Mouse (Mus musculus) liver (tissue): ENCODE measurements around the gene Bud31.
"Not testable (repeated sequence)": the region's sequence is repeated elsewhere in the genome, so short reads cannot be mapped to it uniquely, and the experiment has no call there.

Experiments used
- DNase-seq: peaks from one replicate; pipeline ENCODE4 v3.0.0-alpha.2; 2020; ENCODE audit warnings: mixed read lengths

The Bud31 gene

DNA sequence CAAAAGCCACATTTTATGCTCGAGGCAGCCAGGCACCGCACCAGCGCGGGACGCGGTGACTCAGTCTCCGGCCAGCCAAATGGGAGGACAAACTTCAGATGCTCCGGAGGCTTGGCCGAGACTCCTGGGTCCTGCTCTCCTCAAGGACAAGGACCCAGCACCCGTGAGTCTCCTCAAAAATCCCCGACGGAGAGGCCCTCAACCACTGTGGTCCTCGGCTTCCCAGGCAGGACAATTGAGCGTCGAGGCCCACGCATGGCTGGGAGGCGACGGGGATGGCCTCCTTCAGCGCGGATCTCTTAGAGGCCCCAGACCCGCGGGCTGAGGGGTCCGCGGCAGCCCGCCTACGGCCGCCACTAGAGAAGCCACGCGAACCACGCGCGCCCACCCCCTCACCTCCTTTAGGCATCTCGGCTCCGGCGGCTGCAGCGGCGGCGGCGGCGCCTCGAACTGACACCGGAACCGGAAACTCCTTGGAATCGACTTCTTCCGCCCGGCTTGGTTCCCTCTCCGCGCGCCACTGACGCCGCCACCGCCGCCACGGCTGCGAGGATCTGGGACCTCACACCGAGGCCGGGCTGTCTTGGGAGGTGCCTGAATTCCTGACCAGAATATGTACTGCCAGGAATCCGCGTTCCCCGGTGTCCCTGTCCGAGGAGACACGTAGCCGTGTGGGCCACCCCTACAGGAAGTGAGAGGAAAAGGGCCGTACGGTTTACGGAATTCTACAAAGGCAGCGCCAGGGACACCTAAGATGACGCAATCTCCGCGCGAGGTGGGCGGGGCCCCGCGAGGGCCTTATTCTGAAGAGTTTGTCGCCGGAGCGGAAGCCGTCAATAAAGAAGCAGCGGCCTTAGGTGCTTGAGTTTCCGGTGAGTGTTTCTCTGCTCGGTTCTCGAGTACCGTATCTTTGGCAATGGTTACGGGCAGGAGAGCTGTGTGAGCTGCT is at the start of gene Bud31, which contains the start of gene Pdap1:
Bud31 (plus strand) TSS at position 792 of the 949 bp plus-strand sequence.
Pdap1 (minus strand) TSS at position 668 of the 949 bp plus-strand sequence.
- DNase-seq = peak; percentile 95

DNA sequence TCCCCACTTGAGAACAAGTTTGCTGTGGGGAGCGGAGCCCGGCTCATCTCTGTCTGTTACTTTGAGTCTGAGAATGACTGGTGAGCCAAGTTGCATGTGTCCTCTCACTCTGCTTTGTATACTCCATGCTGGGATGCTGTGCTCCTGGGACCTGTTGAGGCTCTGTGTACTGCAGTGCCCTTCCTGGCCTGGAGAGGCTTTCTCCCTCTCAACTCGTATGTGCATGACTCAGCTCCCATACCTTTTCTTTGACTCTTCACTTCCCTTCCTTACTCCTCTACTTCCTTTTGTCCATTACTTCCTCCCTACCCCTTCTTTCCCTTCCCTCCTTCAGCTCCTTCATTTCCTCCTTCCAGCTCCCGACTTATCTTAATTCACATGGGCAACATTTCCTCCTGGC is 44.0 kb upstream of the Bud31 start:
- no peak for DNase-seq

- no peak for DNase-seq
Observed at GRCm38 (mm10) chr5:145098340-145098821, 41.8 kb upstream of the Bud31 start.

- no peak for DNase-seq
Observed at GRCm38 (mm10) chr5:145100960-145101359, 39.2 kb upstream of the Bud31 start.

DNA sequence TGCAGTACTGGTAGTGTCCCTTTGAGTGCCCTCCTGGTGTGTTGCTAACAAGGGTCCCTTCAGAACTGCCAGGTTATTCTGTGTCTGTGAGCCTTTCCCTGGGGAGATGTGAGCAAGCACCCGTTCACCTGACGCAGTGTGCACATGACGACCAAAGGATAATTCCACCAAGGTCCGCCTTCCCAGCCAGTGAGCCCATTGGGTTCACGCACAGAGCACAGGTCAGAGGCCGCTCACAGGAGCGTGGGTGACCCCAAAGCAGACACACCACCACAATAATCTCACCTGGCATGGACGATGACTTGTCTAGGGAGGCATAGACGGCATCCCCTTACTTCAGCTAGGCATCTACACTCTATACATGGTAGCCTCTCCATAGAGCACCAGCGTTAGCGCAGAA is 38.7 kb upstream of the Bud31 start:
- not testable (repeated sequence) for DNase-seq

GRCm38 (mm10) chr5:145102706-145103105 is 37.5 kb upstream of the Bud31 start:
- no peak for DNase-seq

- no peak for DNase-seq
Observed at GRCm38 (mm10) chr5:145104328-145104727, 35.8 kb upstream of the Bud31 start.

GRCm38 (mm10) chr5:145105694-145106275 is 34.4 kb upstream of the Bud31 start:
- DNase-seq = no peak

- DNase-seq = no peak
Observed at GRCm38 (mm10) chr5:145110401-145110800, 29.8 kb upstream of the Bud31 start.

GRCm38 (mm10) chr5:145112566-145112965 is 27.6 kb upstream of the Bud31 start:
- no peak for DNase-seq

- DNase-seq = no peak
Observed at GRCm38 (mm10) chr5:145113416-145113815, 26.7 kb upstream of the Bud31 start.

GRCm38 (mm10) chr5:145114071-145114605 is 26.0 kb upstream of the Bud31 start, which contains the start of gene Arpc1b:
Gene Arpc1b (plus strand): TSS chr5:145114215.
- peak; percentile 78 for DNase-seq

GRCm38 (mm10) chr5:145114606-145115473 is 25.3 kb upstream of the Bud31 start:
- peak; percentile 56 for DNase-seq

DNA sequence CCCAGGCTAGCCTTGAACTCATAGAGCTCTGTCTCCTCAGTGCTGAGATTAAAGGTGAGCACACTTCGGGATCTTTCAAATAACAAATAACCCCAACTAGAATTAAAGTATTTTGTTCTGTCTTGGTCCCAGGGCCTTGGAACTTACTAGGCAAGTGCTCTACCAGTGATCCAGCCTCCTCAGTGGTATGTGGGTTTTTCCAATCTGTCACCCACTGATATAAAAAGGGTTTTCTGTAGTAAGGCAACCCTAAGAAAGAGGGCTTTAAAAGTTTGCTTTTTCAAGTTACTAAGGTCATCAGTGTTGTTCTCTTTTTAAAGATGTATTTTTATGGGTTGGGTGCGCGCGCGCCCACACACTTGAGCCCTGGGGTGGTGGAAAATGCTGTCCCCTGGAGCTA is 24.4 kb upstream of the Bud31 start:
- DNase-seq = no peak

- peak; percentile 43 for DNase-seq
Observed at GRCm38 (mm10) chr5:145116316-145116715, 23.8 kb upstream of the Bud31 start.

DNA sequence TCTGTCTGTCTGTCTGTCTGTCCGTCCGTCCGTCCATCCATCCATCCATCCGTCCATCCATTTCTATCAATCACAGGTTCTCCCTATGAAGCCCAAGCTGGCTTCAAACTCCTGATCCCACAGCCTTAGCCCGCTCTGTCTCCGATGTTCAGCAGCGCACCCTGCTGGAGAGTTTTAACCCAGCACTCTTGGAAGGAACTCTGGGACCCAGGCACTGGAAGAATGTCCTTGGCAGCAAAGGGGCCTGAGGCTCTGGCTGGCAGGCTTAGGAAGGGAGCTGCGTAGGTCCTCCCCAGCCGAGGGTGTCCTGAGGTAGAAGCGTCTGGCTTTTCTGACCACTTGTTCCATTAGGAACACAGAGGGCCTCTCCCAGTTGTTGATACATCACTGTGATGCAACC is 23.2 kb upstream of the Bud31 start:
- peak; percentile 68 for DNase-seq

DNA sequence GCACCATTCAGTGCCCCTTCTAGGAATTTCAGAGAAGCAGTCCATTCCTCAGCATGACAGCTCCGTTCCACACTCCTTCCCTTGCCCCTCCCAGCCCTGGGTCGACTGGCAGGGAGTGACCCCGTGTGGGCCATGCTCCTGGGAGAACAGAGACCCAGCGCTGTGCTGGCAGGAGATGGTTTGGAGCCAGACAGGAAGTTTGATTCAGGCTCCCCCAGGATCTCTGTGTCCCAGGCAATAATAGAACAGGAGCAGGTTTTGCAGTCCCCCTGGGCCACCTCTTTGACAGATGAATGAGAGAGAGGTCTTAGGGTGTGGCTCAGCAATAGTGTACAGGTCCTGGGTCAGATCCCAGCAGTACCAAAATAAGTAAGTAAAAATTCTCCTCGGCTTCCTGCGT is 22.2 kb upstream of the Bud31 start:
- DNase-seq = no peak

GRCm38 (mm10) chr5:145118461-145118860 is 21.7 kb upstream of the Bud31 start:
- no peak for DNase-seq

DNA sequence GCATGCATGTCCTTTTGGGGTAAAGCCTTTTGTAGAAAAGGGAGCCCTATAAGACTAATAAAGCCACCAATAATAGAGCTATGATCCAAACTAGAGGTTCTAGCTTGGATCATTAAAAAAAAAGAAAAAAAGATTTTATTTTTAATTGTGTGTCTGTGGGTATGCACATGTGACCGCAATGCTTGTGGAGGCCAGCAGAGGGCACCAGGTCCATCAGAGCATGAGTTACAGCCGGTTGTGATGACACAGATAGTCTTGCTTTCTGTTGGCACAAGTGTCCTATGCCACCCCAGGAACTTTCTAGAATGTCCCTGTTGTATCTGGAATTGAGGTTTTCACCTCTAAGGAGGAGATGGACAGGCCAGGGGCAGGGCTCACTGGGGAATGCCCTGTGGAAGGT is 20.8 kb upstream of the Bud31 start:
- peak; percentile 40 for DNase-seq

DNA sequence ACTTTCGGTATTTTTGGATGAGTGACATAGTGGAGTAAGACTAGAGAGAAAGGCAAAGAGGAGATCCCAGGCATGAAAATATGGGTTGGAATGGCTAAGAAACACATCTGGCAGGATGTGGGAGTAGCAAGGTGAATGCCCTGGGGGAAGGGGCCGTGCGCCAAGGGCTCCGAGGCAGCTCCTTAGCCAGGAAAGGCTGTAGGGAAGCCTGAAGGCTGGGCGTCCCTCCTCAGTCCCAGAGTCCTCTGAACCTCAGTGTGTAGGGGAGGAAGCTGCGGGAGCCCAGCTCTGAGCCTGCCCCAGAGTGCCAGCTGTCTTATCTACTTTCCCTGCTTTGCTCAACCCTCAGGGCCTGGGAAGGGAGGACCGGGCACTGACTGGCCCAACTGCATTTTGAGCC is 19.2 kb upstream of the Bud31 start:
- no peak for DNase-seq

DNA sequence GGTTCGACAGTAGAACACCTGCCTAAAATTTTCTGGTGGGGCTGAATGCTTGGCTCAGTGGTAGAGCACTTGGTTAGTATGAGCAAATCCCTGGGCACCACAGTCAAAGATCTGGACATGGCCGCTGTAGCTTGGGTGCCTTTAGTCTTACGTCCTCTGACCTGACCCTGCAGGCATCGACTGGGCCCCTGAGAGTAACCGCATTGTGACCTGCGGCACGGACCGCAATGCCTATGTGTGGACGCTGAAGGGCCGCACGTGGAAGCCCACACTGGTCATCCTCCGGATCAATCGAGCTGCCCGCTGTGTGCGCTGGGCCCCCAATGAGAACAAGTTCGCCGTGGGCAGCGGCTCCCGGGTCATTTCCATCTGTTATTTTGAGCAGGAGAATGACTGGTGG is 16.8 kb upstream of the Bud31 start:
- no peak for DNase-seq

- DNase-seq = no peak
Observed at GRCm38 (mm10) chr5:145126580-145126979, 13.6 kb upstream of the Bud31 start.

DNA sequence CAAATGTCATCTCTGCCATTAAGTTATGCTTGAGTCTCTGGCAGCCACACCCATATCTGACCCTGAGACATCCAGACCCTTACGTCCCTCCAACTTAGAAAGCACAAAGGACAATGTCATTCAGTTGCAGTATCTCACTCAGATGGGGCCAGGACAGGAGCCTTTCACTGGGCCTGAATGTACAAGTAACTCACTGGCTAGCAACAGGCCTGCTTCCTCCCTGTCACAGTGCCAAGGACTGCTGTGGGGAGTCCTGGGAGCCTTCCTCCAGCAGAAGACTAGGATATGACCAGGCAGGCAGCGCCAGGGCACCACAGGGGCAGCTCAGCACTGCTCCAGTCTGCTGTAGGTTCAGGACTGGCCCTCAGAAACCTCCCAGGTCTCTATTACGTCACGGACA is 11.0 kb upstream of the Bud31 start:
- DNase-seq = no peak
